Mouse (Mus musculus) thymus, postnatal 10 days (tissue): ENCODE measurements around the gene BC030867.

Experiments used
- DNase-seq, 2 experiments: peaks; one replicate each; pipeline ENCODE4 v3.0.0; 2021; ENCODE audit warnings: low spot score in 2 of 2

BC030867 gene

DNA sequence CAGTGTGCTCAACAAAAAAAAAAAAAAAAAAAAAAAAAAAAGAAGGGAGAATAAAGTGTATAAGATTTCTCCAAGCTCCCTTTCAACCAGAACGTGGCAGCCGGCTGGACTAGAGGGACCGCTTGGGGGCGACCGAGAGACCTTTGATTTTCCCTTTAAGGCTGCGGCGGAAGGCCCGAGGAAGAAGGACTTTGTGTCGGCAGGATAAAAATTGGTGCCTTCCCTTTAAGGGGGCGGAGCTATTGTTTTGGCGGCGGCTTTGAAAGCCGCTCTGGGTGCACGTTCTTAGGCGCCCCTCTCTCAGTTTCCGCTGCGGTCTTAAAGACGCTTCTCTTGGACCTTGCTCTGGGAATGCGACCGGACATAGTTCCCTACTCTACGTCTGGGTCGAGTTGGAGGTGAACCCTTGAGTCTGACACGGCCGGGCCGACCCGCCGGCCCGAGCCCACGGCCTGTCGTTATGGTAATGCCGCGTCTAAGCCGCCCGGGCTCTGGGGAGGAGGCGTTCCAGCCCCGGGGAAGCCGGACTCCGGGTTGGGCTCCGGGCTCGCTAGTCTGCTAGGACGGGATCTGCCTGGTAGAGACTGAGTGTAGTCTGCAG is at the start of gene BC030867:
Gene BC030867, plus strand, starts transcription at position 253 of the 601 bp plus-strand sequence.
- peak; percentile 85 to 97 for DNase-seq

DNA sequence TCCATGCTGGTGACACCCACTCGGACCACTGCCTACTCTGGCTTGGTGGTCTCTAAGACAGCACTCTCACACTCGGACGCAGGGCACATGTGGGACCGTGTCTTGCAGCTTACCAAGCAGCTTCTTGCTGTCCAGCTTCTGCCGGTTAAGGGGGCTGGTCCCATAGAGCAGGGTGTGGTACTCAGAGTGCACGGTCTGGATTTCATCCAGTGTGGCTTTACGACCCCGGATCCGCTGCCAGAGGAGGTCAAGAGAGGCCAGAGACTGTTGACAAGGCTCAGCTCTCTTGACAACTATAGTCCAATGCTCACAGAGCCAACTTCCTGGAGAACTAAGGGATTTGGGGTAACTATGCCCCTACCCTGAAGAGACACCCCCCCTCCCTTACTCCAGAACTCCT is 48.8 kb upstream of the BC030867 start:
- DNase-seq: no peak

- no peak for DNase-seq
Measured at GRCm38 (mm10) chr11:102201408-102201821, 47.3 kb upstream of the BC030867 start.

GRCm38 (mm10) chr11:102206481-102206880 is 42.2 kb upstream of the BC030867 start:
- DNase-seq: no peak

DNA sequence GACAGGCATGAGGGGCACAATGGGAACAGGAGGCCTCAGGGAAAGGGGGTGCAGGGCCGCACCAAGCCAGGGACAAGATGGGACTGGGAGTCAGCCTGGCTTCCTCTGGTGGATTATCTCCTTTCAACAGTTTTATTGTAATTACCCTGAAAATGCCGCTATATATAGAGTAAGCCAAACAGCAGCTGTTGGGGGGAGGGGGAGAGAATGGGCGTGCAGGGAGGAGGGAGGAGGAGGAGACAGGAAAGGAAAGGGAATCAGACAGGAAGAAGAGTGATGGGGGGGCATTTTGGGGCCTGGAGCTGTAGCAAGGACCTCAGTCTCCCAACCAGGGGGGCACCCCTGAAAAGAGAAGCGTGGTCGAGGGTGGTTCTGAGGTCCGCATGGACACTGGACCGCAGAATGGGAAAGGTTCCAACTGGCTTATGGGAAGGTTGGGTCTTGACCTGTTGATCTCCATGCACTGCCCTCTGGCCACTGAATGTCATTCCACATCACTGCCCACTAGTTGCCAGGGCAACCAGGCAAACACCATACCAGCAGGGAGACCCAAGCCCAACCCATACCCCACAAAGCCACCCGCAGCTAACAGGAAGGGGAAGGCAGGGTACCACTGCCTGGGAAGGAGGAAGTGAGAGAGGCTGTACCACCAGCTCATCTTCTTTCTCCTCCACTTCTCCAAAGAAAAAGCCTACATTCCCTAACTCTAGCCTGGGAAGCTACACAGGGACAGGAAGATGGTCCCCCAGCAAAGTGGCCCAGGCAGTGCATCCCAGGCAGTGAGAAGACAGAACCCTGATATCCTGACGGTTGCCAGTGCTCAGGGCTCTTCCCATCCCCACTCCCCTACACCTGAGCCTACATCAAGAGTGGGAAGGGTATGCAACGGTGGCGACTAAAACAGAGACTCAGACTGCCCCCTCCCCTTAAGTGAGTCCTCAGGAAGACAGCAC is 40.6 kb upstream of the BC030867 start:
- DNase-seq: no peak

DNA sequence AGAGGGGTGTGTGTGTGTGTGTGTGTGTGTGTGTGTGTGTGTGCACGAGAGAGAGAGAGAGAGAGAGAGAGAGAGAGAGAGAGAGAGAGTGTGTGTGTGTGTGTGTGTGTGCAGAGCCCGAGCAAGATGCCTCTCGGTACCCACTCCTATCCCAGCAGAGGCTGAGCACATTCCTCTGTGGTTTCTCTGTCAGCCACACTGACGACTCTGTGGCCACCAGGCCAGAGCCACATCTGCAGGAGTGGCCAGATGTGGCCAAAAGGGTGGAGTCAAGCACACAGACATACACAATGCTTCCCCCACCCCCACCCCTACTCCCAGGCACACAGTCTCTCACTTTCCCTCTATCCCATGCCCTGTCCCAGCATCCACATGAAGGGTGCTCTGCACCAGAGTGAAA is 39.8 kb upstream of the BC030867 start:
- no peak for DNase-seq

DNA sequence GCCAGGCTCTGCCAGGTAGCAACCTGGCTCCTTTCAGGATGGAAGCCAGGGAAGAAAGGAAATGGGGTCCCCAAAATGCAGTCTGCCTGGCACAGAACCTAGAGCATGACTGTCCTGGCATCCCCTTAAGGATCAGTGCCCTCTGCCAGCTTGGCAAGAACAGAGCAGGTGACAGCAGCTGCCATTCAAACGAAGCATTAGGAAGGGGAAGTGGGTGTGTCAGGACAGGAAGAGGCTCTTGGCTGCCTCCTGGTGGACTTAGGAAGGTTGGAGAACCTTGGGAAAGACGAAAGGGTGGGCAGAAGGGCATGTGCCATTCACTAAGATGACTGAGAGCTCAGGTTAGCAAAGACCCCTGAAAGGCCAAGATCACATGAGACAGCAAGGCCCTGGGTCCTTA is 38.9 kb upstream of the BC030867 start:
- peak in 1 of 2 experiments; percentile 38 for DNase-seq

DNA sequence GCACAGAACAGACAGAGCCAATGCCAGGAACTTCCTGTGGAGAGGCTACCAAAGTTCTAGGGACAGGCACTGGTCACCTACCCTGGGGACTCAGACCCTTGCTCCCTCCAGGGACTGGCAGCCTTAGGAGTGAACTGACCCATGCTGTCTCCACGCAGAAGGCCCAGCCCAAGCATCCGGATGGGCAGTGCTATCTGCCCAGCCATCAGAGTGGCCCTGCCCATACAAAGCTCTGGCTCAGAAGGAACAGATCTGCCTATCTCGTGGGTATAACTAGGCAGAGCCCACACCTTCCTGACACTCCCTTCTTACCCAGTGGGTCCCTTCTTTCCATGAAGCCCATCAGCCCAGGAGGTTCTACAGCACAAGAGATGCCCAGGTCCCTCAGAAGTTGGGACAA is 38.5 kb upstream of the BC030867 start:
- DNase-seq: no peak

- DNase-seq: no peak
Measured at GRCm38 (mm10) chr11:102211011-102211410, 37.7 kb upstream of the BC030867 start.

GRCm38 (mm10) chr11:102211936-102212341 is 36.7 kb upstream of the BC030867 start:
- DNase-seq: no peak

DNA sequence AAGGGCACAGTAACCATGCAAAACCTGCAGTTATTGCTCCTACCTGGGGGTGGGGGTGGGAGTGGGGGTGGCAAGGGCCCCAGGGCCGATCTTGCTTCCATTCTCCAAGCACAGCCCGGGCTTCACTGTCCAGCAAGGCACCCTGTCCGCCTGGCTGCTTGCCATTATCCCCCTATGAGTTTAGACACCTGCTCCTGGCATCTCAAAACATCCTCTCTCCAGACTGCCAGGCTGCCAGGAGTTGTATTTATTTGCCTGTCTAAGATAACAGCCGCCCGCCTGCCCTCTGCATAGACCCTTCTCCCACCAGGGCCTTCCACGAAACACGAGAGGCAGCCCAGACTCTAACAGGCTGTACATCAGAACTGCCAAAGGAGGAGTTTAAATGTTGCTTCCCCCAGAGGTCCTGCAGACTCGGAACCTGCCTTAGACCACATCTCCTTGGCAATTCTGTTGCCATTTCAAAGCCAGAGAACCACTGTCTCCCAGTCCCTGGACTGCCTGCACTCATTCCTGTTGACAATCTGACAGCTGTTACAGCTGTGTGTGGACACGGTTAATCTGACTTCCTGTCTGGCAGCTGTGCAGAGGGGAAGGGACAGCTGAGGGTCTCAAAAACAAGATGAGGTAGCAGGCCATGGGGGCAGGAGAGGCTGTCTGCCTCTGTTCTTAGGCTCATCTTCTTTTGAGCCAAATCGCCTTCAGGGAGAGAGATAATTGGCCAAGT is 34.1 kb upstream of the BC030867 start:
- DNase-seq: no peak

DNA sequence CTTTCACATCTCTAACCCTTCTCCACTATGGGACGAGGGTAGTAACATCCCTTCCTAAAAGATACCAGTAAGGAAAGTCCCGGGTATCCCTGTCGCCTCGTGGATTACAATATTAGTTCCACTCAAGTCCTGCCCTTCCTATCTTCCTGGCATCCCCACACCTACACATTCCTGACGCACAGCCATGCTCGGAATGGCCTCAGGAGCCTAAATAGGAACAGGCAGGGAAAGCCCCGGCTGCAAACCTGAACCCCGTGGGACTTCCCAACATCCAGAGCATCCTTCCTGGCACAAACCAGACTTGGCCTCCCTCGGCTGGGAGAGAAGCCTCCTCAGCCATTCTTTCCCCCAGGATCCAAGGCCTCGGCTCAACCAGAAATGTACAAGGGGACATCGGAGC is 33.2 kb upstream of the BC030867 start:
- DNase-seq: no peak

DNA sequence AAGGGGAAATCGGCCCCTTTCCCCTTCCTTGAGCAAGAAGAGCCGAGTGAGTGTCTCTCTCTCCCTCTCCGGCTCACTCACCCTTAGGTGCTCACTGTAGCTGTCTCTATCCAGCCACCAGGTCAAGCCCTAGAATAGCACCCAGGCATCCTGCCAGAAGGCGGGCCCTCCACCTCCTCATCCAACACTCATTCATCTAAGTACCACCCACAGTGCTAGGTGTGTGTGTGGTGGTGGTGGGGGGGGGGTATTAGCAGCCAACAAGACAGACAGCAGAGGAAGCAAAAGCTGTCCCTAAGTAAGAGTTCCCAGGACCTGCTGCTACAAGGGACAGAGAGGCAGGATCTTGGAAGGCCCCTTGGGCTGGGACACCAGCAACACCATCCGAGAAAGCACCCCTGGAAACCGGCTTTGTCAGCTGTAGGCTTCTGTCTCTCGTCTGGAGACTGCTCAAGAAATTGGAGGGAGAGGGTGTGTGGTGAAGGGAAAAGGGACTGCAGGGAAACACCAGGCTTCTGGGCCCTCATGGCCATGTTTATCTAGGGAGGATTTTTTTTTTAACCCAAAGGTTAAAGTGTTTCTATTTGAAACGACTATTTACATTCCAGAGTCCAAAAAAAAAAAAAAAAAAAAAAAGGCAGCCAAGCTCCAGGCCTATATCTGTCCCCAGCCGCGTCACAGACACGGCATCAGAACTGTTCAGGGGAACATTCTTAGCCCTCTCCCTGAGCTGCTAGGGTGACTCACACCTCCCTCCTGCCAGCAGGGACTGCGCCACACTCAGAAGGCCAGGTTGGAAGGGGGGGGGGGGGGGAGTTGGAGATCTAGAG is 32.4 kb upstream of the BC030867 start:
- no peak for DNase-seq

DNA sequence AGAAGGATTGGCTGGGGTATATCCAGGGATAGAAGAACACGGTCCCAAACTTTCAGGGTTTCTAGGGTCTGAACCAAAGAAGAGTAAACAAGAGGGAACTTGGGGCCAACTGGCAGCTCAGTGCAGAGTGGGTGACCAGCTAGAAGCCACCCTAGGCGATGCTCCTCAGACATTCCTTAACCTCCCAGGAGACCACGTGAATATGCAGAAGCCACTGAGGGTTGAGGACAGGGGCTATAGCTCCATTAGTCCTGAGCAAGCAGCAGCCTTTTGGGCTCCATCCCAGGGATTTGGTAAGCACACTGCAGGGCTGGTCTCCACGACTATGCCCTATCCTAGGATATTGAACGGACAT is 31.8 kb upstream of the BC030867 start:
- no peak for DNase-seq

- DNase-seq: no peak
Measured at GRCm38 (mm10) chr11:102217396-102217795, 31.3 kb upstream of the BC030867 start.

GRCm38 (mm10) chr11:102217876-102218430 is 30.7 kb upstream of the BC030867 start:
- DNase-seq: no peak

DNA sequence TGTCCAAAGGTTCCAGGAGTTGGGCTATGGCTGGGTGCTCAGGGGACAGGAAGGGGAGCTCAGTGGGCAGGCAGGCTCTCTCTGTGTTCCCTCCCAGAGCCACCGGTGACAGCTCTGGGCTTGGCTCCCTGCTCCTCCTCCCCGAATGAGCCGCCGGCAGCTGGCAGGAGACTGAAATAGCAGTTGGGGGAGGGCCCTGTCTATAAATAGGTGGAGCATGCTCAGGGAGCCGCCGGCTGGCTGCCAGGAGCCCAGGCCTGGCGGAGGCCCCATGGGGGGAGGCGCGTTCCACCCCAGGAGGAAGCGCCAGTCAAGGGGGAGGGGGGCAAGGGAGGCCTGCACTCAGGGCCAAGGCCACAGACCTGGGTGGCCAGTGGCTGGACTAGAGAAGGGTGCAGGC is 29.9 kb upstream of the BC030867 start:
- DNase-seq: peak; percentile 83 to 86

- no peak for DNase-seq
Measured at GRCm38 (mm10) chr11:102219247-102219993, 29.3 kb upstream of the BC030867 start.

DNA sequence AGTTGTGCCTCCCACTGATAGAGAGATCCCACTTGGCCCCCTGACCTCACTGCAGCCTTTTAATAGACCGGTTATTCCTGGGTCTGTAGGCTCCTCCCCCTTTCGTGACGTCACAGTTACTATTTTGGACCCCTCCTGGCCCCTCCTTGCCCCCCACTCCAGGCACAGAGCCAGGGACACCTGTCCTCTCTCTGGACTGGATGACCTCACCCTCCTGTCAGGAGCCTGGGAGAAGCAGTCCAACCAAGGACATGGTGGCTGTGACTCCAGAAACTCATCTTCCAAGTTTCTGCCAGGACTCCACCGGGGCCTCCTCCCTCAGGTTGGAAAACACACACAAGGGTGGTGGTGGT is 28.7 kb upstream of the BC030867 start:
- DNase-seq: no peak

DNA sequence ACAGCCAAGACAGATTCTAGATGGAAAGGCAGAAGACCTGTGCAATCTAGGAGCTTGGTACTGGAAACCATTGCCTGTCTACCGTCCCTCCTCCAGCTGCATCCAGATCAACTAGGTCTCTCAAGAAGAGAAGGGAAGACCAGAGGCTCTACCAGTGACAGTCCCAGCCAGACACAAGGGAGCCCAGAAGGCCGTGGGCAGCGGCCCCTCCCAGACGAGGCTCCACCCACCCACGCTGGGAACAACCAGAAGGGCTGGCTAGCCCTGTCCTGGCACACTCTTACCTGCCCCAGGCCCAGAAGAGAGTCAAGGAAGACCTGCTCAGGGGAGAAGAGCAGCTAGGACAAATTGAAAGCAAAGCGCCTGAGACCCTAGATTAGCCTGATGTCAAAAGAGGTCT is 28.2 kb upstream of the BC030867 start:
- no peak for DNase-seq
